Mouse (Mus musculus) hindbrain, embryonic 14.5 days (tissue): ENCODE measurements at regions not wholly inside any gene's neighbourhood (a gene's known extent, or its start where the extent isn't known, plus 50 kb on each side); places are given as distances from the start of the nearest gene placed in this dataset.
A peak's percentile ranks its signal among the peaks of the same experiment; 100 is the strongest.

ENCODE experiments used
- ATAC-seq: fragments of 200-750 bp; cut with Nextera tagmentation; 2 replicates; pipeline ENCODE4 v1.8.0; 2017; ENCODE audit warnings: moderate number of reproducible peaks, mild to moderate bottlenecking, moderate TSS enrichment, moderate library complexity; ENCODE audit not compliant: low FRiP score
- DNase-seq: peaks from one replicate; pipeline ENCODE4 v3.0.0-alpha.2; 2015; ENCODE audit warnings: low spot score
- H3K27ac ChIP-seq: fragments of 300-500 bp; sonication (generic); 2 replicates; pipeline ENCODE4 v1.5.1; 2014; ENCODE audit warnings: mild to moderate bottlenecking, moderate library complexity
- H3K27me3 ChIP-seq: fragments of 300-500 bp; sonication (generic); 2 replicates; pipeline ENCODE4 v1.6.1; 2014; ENCODE audit warnings: mild to moderate bottlenecking, low read length, mixed read lengths; ENCODE audit not compliant: control insufficient read depth, insufficient read depth
- H3K36me3 ChIP-seq: fragments of 300-500 bp; sonication (generic); replicated peaks from 2 replicates; pipeline ENCODE4 v1.6.1; 2014; ENCODE audit not compliant: control insufficient read depth, insufficient read depth
- H3K4me1 ChIP-seq: fragments of 300-500 bp; sonication (generic); replicated peaks from 2 replicates; pipeline ENCODE4 v1.6.1; 2014; ENCODE audit warnings: antibody characterized with exemption, low read length, mixed read lengths; ENCODE audit not compliant: control insufficient read depth, insufficient read depth
- H3K4me2 ChIP-seq: fragments of 300-500 bp; sonication (generic); replicated peaks from 2 replicates; pipeline ENCODE4 v1.6.1; 2014; ENCODE audit warnings: mild to moderate bottlenecking, moderate library complexity
- H3K4me3 ChIP-seq: fragments of 300-500 bp; sonication (generic); replicated peaks from 2 replicates; pipeline ENCODE4 v1.5.1; 2014; ENCODE audit warnings: mild to moderate bottlenecking, low read length
- H3K9ac ChIP-seq: fragments of 300-500 bp; sonication (generic); 2 replicates; pipeline ENCODE4 v1.6.1; 2014
- H3K9me3 ChIP-seq: fragments of 300-500 bp; sonication (generic); 2 replicates; pipeline ENCODE4 v1.6.1; 2016; ENCODE audit warnings: low read length; ENCODE audit not compliant: control insufficient read depth
- WGBS: fragments of 180-500 bp; shearing (Covaris S2); extraction: QIAGEN DNeasy Blood & Tissue Kit; methylation state at CpG from one replicate; pipeline ENCODE4 v1.1.7; 2014; 5-methylcytosine and 5-hydroxymethylcytosine counted together

- H3K27me3 ChIP-seq, result no peaks in the 10 kb centered on the region
- DNase-seq, result peak; percentile 24
- ATAC-seq, result no peak
- no peak overlapping the region for H3K9ac ChIP-seq
- peaks cover 7% of the 10 kb centered on the region; the same call in 1 of the 2 replicates for H3K4me1 ChIP-seq
- H3K4me3 ChIP-seq, result no peak overlapping the region
- H3K27ac ChIP-seq, result 0 out of 2 replicates have a peak overlapping the region, but pooled peaks have one; percentile 59
- H3K9me3 ChIP-seq, result no peaks in the 10 kb centered on the region
- H3K36me3 ChIP-seq, result no peaks in the 10 kb centered on the region
- 39% methylated on average over 2 of the region's 2 CpGs for WGBS
- H3K4me2 ChIP-seq, result no peak overlapping the region
Observed at GRCm38 (mm10) chr3:114463267-114463666, 432.9 kb downstream of the Col11a1 start.

- no peak overlapping the region; the same call in 1 of the 2 replicates for H3K4me2 ChIP-seq
- ATAC-seq (no peak), DNase-seq (peak; percentile 25)
- H3K4me3 ChIP-seq, result no peak overlapping the region
- H3K27ac ChIP-seq, result peak overlapping the region; percentile 59
- H3K4me1 ChIP-seq, result peaks cover 7% of the 10 kb centered on the region; the same call in 1 of the 2 replicates
- H3K9me3 ChIP-seq, result no peaks in the 10 kb centered on the region
- no peak overlapping the region for H3K9ac ChIP-seq
- no peaks in the 10 kb centered on the region for H3K27me3 ChIP-seq
- H3K36me3 ChIP-seq, result no peaks in the 10 kb centered on the region
- 34% methylated on average over 5 of the region's 5 CpGs for WGBS
Observed at GRCm38 (mm10) chr3:114463714-114464545, 433.6 kb downstream of the Col11a1 start.

- H3K27me3 ChIP-seq, result no peaks in the 10 kb centered on the region
- no peaks in the 10 kb centered on the region for H3K36me3 ChIP-seq
- H3K9me3 ChIP-seq, result no peaks in the 10 kb centered on the region
- DNase-seq (no peak), ATAC-seq (no peak)
- peaks cover 7% of the 10 kb centered on the region; the same call in 1 of the 2 replicates for H3K4me1 ChIP-seq
- no peak overlapping the region for H3K4me2 ChIP-seq
- 69% methylated on average over 2 of the region's 2 CpGs for WGBS
- H3K4me3 ChIP-seq, result no peak overlapping the region
- H3K9ac ChIP-seq, result no peak overlapping the region
- H3K27ac ChIP-seq, result no peak overlapping the region
Observed at GRCm38 (mm10) chr3:114464546-114464888, 434.2 kb downstream of the Col11a1 start.

- no peaks in the 10 kb centered on the region for H3K27me3 ChIP-seq
- no peaks in the 10 kb centered on the region for H3K9me3 ChIP-seq
- H3K4me1 ChIP-seq, result no peaks in the 10 kb centered on the region
Observed at GRCm38 (mm10) chr3:114483904-114484303, 420.0 kb upstream of the Olfm3 start.

GRCm38 (mm10) chr3:114507690-114508332, 396.1 kb upstream of the Olfm3 start:
- H3K9ac ChIP-seq, result no peak overlapping the region
- peak overlapping the region; percentile 3; the same call in 1 of the 2 replicates for H3K27ac ChIP-seq
- ATAC-seq (peak; percentile 84), DNase-seq (peak; percentile 32)
- H3K36me3 ChIP-seq, result no peaks in the 10 kb centered on the region
- no peaks in the 10 kb centered on the region for H3K27me3 ChIP-seq
- no peak overlapping the region for H3K4me2 ChIP-seq
- 53% methylated on average over 7 of the region's 7 CpGs for WGBS
- no peaks in the 10 kb centered on the region for H3K9me3 ChIP-seq
- H3K4me1 ChIP-seq, result no peaks in the 10 kb centered on the region
- H3K4me3 ChIP-seq, result no peak overlapping the region

More at GRCm38 (mm10) chr3:114483904-114484303, 420.0 kb upstream of the Olfm3 start:
- Histone ChIP-seq H3K27ac (no peak overlapping the region), H3K9ac (no peak overlapping the region), H3K4me3 (no peak overlapping the region), H3K4me2 (no peak overlapping the region), H3K36me3 (no peaks in the 10 kb centered on the region)
- 57% methylated on average over 2 of the region's 2 CpGs for WGBS
- DNase-seq (no peak), ATAC-seq (no peak)

- Histone ChIP-seq H3K27ac (no peak overlapping the region), H3K4me2 (no peak overlapping the region), H3K4me1 (no peaks in the 10 kb centered on the region), H3K27me3 (no peaks in the 10 kb centered on the region), H3K9me3 (no peaks in the 10 kb centered on the region), H3K36me3 (no peaks in the 10 kb centered on the region), H3K9ac (no peak overlapping the region), H3K4me3 (no peak overlapping the region)
- ATAC-seq (no peak), DNase-seq (no peak)
- 80% methylated on average over 1 of the region's 1 CpGs for WGBS
Observed at GRCm38 (mm10) chr3:114515233-114515632, 388.6 kb upstream of the Olfm3 start.

- WGBS, result 46% methylated on average over 1 of the region's 1 CpGs
Observed at GRCm38 (mm10) chr3:114544353-114544752, 359.5 kb upstream of the Olfm3 start.

GRCm38 (mm10) chr3:114547218-114547617, 356.7 kb upstream of the Olfm3 start:
- no peak overlapping the region for H3K9ac ChIP-seq
- no peak overlapping the region for H3K4me2 ChIP-seq
- no peaks in the 10 kb centered on the region for H3K27me3 ChIP-seq
- DNase-seq (no peak), ATAC-seq (0 out of 2 replicates have a peak, but pooled peaks have one; percentile 24)
- 62% methylated on average over 6 of the region's 6 CpGs for WGBS
- H3K4me1 ChIP-seq, result no peaks in the 10 kb centered on the region
- no peaks in the 10 kb centered on the region for H3K36me3 ChIP-seq
- no peaks in the 10 kb centered on the region for H3K9me3 ChIP-seq
- H3K4me3 ChIP-seq, result no peak overlapping the region
- no peak overlapping the region for H3K27ac ChIP-seq

More at GRCm38 (mm10) chr3:114544353-114544752, 359.5 kb upstream of the Olfm3 start:
- H3K4me2 ChIP-seq, result no peak overlapping the region
- no peaks in the 10 kb centered on the region for H3K27me3 ChIP-seq
- no peaks in the 10 kb centered on the region for H3K36me3 ChIP-seq
- no peaks in the 10 kb centered on the region for H3K9me3 ChIP-seq
- DNase-seq, result no peak
- no peak for ATAC-seq
- no peak overlapping the region for H3K4me3 ChIP-seq
- no peak overlapping the region for H3K27ac ChIP-seq
- no peaks in the 10 kb centered on the region for H3K4me1 ChIP-seq
- H3K9ac ChIP-seq, result no peak overlapping the region

GRCm38 (mm10) chr3:114570978-114571377, 332.9 kb upstream of the Olfm3 start:
- Histone ChIP-seq H3K36me3 (no peaks in the 10 kb centered on the region), H3K9ac (no peak overlapping the region), H3K4me1 (no peaks in the 10 kb centered on the region), H3K4me3 (no peak overlapping the region), H3K27ac (no peak overlapping the region), H3K27me3 (no peaks in the 10 kb centered on the region), H3K9me3 (no peaks in the 10 kb centered on the region), H3K4me2 (no peak overlapping the region)
- 94% methylated on average over 2 of the region's 2 CpGs for WGBS
- ATAC-seq, result no peak
- no peak for DNase-seq
